Mouse (Mus musculus): ENCODE data around the gene Mlh3.

The Mlh3 gene

GRCm38 (mm10) chr12:85227227-85227626 is 43.2 kb downstream of the Mlh3 start:
- no peak for DNase-seq

- no peak for DNase-seq
These were observed 50.5 kb downstream of the Mlh3 start for GRCm38 (mm10) chr12:85219905-85220290.

GRCm38 (mm10) chr12:85219236-85219904 is 51.0 kb downstream of the Mlh3 start, which contains the start of gene Eif2b2:
Gene Eif2b2, plus strand, starts transcription at chr12:85219481.
- DNase-seq: peak; percentile 97

- no peak for DNase-seq
These were observed 52.6 kb downstream of the Mlh3 start for GRCm38 (mm10) chr12:85217733-85218310.

GRCm38 (mm10) chr12:85215031-85215430 is 55.4 kb downstream of the Mlh3 start:
- no peak for DNase-seq

- no peak for DNase-seq
These were observed 61.7 kb downstream of the Mlh3 start for GRCm38 (mm10) chr12:85208687-85209199.

GRCm38 (mm10) chr12:85205425-85205824 is 65.0 kb downstream of the Mlh3 start:
- no peak for DNase-seq

GRCm38 (mm10) chr12:85204105-85204504 is 66.3 kb downstream of the Mlh3 start:
- no peak for DNase-seq

GRCm38 (mm10) chr12:85203699-85204098 is 66.7 kb downstream of the Mlh3 start:
- no peak for DNase-seq

- no peak for DNase-seq
These were observed 68.2 kb downstream of the Mlh3 start for GRCm38 (mm10) chr12:85202191-85202590.

- DNase-seq: no peak
These were observed 68.6 kb downstream of the Mlh3 start for GRCm38 (mm10) chr12:85201830-85202147.

- no peak for DNase-seq
These were observed 69.2 kb downstream of the Mlh3 start for GRCm38 (mm10) chr12:85200929-85201829.

- no peak for DNase-seq
These were observed 70.4 kb downstream of the Mlh3 start for GRCm38 (mm10) chr12:85199954-85200353.

GRCm38 (mm10) chr12:85197936-85198335 is 72.5 kb downstream of the Mlh3 start:
- no peak for DNase-seq

- no peak for DNase-seq
These were observed 73.0 kb downstream of the Mlh3 start for GRCm38 (mm10) chr12:85197371-85197770.

GRCm38 (mm10) chr12:85196191-85196590 is 74.2 kb downstream of the Mlh3 start:
- DNase-seq: no peak

- no peak for DNase-seq
These were observed 75.3 kb downstream of the Mlh3 start for GRCm38 (mm10) chr12:85195086-85195485.

GRCm38 (mm10) chr12:85194623-85195018 is 75.8 kb downstream of the Mlh3 start:
- peak; percentile 65 for DNase-seq

GRCm38 (mm10) chr12:85193923-85194622 is 76.3 kb downstream of the Mlh3 start:
- DNase-seq: no peak

- no peak for DNase-seq
These were observed 77.3 kb downstream of the Mlh3 start for GRCm38 (mm10) chr12:85193146-85193545.

GRCm38 (mm10) chr12:85192461-85193108 is 77.8 kb downstream of the Mlh3 start:
- no peak for DNase-seq

GRCm38 (mm10) chr12:85190290-85190689 is 80.1 kb downstream of the Mlh3 start:
- DNase-seq: no peak
